Mouse (Mus musculus): Measurements from ENCODE around the gene Olfr288.
A peak's percentile ranks its signal among the peaks of the same experiment; 100 is the strongest.

- TF ChIP-seq USF1 (IDR thresholded peaks at IDR 0.05; ENCODE audit: low read depth) (no peak), TCF3 (IDR thresholded peaks at IDR 0.05; ENCODE audit: insufficient read length, low read depth) (peak; percentile 41)
Observed at GRCm38 (mm10) chr15:98144861-98145507, 50.4 kb downstream of the Olfr288 start.

All from myocyte (in vitro differentiated cells).